Mouse (Mus musculus) lung, adult 2 months (tissue): ENCODE results near the gene Gm20388.

Source experiments
- CTCF ChIP-seq: fragments of 200-500 bp; IDR thresholded peaks from 2 replicates; pipeline ENCODE4 v1.5.1; 2011; ENCODE audit warnings: mild to moderate bottlenecking, low read length, control low read depth; ENCODE audit not compliant: insufficient read depth
- POLR2A ChIP-seq: fragments of 200-500 bp; IDR thresholded peaks from 2 replicates; pipeline ENCODE4 v1.6.1; 2011; ENCODE audit warnings: low read depth, mild to moderate bottlenecking, control low read depth, low read length, borderline replicate concordance; ENCODE audit errors: extremely low read depth

GRCm38 (mm10) chr8:123298301-123298700 lies 3387.7 kb downstream of the Gm20388 start:
- no peak for TF ChIP-seq CTCF
- TF ChIP-seq POLR2A, result no peak
